Mouse (Mus musculus): ENCODE measurements at regions not wholly inside any gene's neighbourhood (a gene's known extent, or its start where the extent isn't known, plus 50 kb on each side); places are given as distances from the start of the nearest gene placed in this dataset.
"Not testable (repeated sequence)": the region's sequence is repeated elsewhere in the genome, so short reads cannot be mapped to it uniquely, and the experiment has no call there.

- no peaks in the 10 kb centered on the region for H3K36me3 ChIP-seq (ENCODE audit: control insufficient read depth, insufficient read depth, low read length, poor library complexity, severe bottlenecking)
- no peak for DNase-seq (ENCODE audit: low read depth, low spot score)
- H3K27me3 ChIP-seq (ENCODE audit: control insufficient read depth, insufficient read depth, low read length, poor library complexity, severe bottlenecking): no peaks in the 10 kb centered on the region
Measured at GRCm38 (mm10) chr1:94582526-94582925, 530.2 kb upstream of the Pdcd1 start.

- Histone ChIP-seq H3K27me3 (ENCODE audit: control insufficient read depth, insufficient read depth, low read length, poor library complexity, severe bottlenecking) (no peaks in the 10 kb centered on the region), H3K36me3 (ENCODE audit: control insufficient read depth, insufficient read depth, low read length, poor library complexity, severe bottlenecking) (no peaks in the 10 kb centered on the region)
- DNase-seq (ENCODE audit: low read depth, low spot score): no peak
Measured at GRCm38 (mm10) chr1:94581650-94582405, 529.5 kb upstream of the Pdcd1 start.

- DNase-seq (ENCODE audit: low read depth, low spot score): no peak
- no peaks in the 10 kb centered on the region for H3K36me3 ChIP-seq (ENCODE audit: control insufficient read depth, insufficient read depth, low read length, poor library complexity, severe bottlenecking)
- no peaks in the 10 kb centered on the region for H3K27me3 ChIP-seq (ENCODE audit: control insufficient read depth, insufficient read depth, low read length, poor library complexity, severe bottlenecking)
Measured at GRCm38 (mm10) chr1:94532773-94533541, 480.6 kb upstream of the Pdcd1 start.

GRCm38 (mm10) chr1:94504080-94504520 is 451.7 kb upstream of the Pdcd1 start:
- DNase-seq (ENCODE audit: low read depth, low spot score): no peak
- Histone ChIP-seq H3K27me3 (ENCODE audit: control insufficient read depth, insufficient read depth, low read length, poor library complexity, severe bottlenecking) (no peaks in the 10 kb centered on the region), H3K36me3 (ENCODE audit: control insufficient read depth, insufficient read depth, low read length, poor library complexity, severe bottlenecking) (no peaks in the 10 kb centered on the region)

- no peak for DNase-seq (ENCODE audit: low read depth, low spot score)
- Histone ChIP-seq H3K27me3 (ENCODE audit: control insufficient read depth, insufficient read depth, low read length, poor library complexity, severe bottlenecking) (no peaks in the 10 kb centered on the region), H3K36me3 (ENCODE audit: control insufficient read depth, insufficient read depth, low read length, poor library complexity, severe bottlenecking) (no peaks in the 10 kb centered on the region)
Measured at GRCm38 (mm10) chr1:94503379-94504079, 451.2 kb upstream of the Pdcd1 start.

GRCm38 (mm10) chr1:94502066-94502861 is 449.9 kb upstream of the Pdcd1 start:
- Histone ChIP-seq H3K27me3 (ENCODE audit: control insufficient read depth, insufficient read depth, low read length, poor library complexity, severe bottlenecking) (no peaks in the 10 kb centered on the region), H3K36me3 (ENCODE audit: control insufficient read depth, insufficient read depth, low read length, poor library complexity, severe bottlenecking) (no peaks in the 10 kb centered on the region)
- DNase-seq (ENCODE audit: low read depth, low spot score): no peak

GRCm38 (mm10) chr1:94496992-94497391 is 444.6 kb upstream of the Pdcd1 start:
- no peak for DNase-seq (ENCODE audit: low read depth, low spot score)

GRCm38 (mm10) chr1:94496341-94496740 is 444.0 kb upstream of the Pdcd1 start:
- no peaks in the 10 kb centered on the region for H3K27me3 ChIP-seq (ENCODE audit: control insufficient read depth, insufficient read depth, low read length, poor library complexity, severe bottlenecking)
- H3K36me3 ChIP-seq (ENCODE audit: control insufficient read depth, insufficient read depth, low read length, poor library complexity, severe bottlenecking): no peaks in the 10 kb centered on the region
- no peak for DNase-seq (ENCODE audit: low read depth, low spot score)

More at GRCm38 (mm10) chr1:94496992-94497391, 444.6 kb upstream of the Pdcd1 start:
- Histone ChIP-seq H3K36me3 (ENCODE audit: control insufficient read depth, insufficient read depth, low read length, poor library complexity, severe bottlenecking) (no peaks in the 10 kb centered on the region), H3K27me3 (ENCODE audit: control insufficient read depth, insufficient read depth, low read length, poor library complexity, severe bottlenecking) (no peaks in the 10 kb centered on the region)

GRCm38 (mm10) chr1:94487062-94487461 is 434.7 kb upstream of the Pdcd1 start:
- H3K27me3 ChIP-seq (ENCODE audit: control insufficient read depth, insufficient read depth, low read length, poor library complexity, severe bottlenecking): no peaks in the 10 kb centered on the region
- no peak for DNase-seq (ENCODE audit: low read depth, low spot score)
- no peaks in the 10 kb centered on the region for H3K36me3 ChIP-seq (ENCODE audit: control insufficient read depth, insufficient read depth, low read length, poor library complexity, severe bottlenecking)

- not testable (repeated sequence) for DNase-seq (ENCODE audit: low read depth, low spot score); H3K27me3 ChIP-seq (ENCODE audit: control insufficient read depth, insufficient read depth, low read length, poor library complexity, severe bottlenecking); H3K36me3 ChIP-seq (ENCODE audit: control insufficient read depth, insufficient read depth, low read length, poor library complexity, severe bottlenecking)
Measured at GRCm38 (mm10) chr1:94469834-94470233, 417.5 kb upstream of the Pdcd1 start.

GRCm38 (mm10) chr1:94423731-94424130 is 371.4 kb upstream of the Pdcd1 start:
- DNase-seq (ENCODE audit: low read depth, low spot score): no peak
- Histone ChIP-seq H3K36me3 (ENCODE audit: control insufficient read depth, insufficient read depth, low read length, poor library complexity, severe bottlenecking) (no peaks in the 10 kb centered on the region), H3K27me3 (ENCODE audit: control insufficient read depth, insufficient read depth, low read length, poor library complexity, severe bottlenecking) (no peaks in the 10 kb centered on the region)

- DNase-seq (ENCODE audit: low read depth, low spot score): no peak
- no peaks in the 10 kb centered on the region for H3K36me3 ChIP-seq (ENCODE audit: control insufficient read depth, insufficient read depth, low read length, poor library complexity, severe bottlenecking)
- no peaks in the 10 kb centered on the region for H3K27me3 ChIP-seq (ENCODE audit: control insufficient read depth, insufficient read depth, low read length, poor library complexity, severe bottlenecking)
Measured at GRCm38 (mm10) chr1:94413043-94413442, 360.7 kb upstream of the Pdcd1 start.

GRCm38 (mm10) chr1:94366606-94367005 is 314.3 kb upstream of the Pdcd1 start:
- Histone ChIP-seq H3K36me3 (ENCODE audit: control insufficient read depth, insufficient read depth, low read length, poor library complexity, severe bottlenecking) (no peaks in the 10 kb centered on the region), H3K27me3 (ENCODE audit: control insufficient read depth, insufficient read depth, low read length, poor library complexity, severe bottlenecking) (no peaks in the 10 kb centered on the region)
- DNase-seq (ENCODE audit: low read depth, low spot score): no peak

GRCm38 (mm10) chr1:94356996-94357395 is 304.6 kb upstream of the Pdcd1 start:
- H3K27me3 ChIP-seq (ENCODE audit: control insufficient read depth, insufficient read depth, low read length, poor library complexity, severe bottlenecking): no peaks in the 10 kb centered on the region

More at GRCm38 (mm10) chr1:94356996-94357395, 304.6 kb upstream of the Pdcd1 start:
- no peaks in the 10 kb centered on the region for H3K36me3 ChIP-seq (ENCODE audit: control insufficient read depth, insufficient read depth, low read length, poor library complexity, severe bottlenecking)
- no peak for DNase-seq (ENCODE audit: low read depth, low spot score)
